Mouse (Mus musculus): ENCODE results near the gene Dcaf6.

The Dcaf6 gene

DNA sequence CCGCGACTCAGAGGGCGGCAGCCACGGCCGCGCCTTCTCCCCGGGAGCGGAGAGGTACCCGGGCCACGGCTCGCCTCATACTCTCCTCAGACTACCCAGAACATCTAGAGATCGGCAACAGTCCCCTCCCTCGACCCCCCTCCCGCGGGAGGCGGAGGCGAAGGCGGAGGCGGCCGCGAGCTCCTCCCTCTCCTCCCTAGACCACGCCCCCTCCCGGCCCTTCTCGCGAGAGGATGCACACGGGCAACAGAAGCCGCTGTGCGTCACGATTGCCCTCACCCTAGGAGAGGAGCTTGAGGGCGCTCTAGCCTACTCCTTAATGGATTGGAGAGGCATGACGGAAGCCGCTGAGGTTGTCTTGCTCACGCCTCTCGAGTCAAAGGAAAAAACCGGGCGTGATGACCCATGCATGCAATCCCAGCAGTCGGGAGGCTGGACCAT, at the start of gene Dcaf6, which contains the start of gene Mpc2:
Gene Dcaf6 (minus strand): TSS at position 116 of the 441 bp plus-strand sequence.
Gene Mpc2 (plus strand): TSS at position 278 of the 441 bp plus-strand sequence.
- DNase-seq (ENCODE audit: inconsistent ontology term): peak; percentile 100

DNA sequence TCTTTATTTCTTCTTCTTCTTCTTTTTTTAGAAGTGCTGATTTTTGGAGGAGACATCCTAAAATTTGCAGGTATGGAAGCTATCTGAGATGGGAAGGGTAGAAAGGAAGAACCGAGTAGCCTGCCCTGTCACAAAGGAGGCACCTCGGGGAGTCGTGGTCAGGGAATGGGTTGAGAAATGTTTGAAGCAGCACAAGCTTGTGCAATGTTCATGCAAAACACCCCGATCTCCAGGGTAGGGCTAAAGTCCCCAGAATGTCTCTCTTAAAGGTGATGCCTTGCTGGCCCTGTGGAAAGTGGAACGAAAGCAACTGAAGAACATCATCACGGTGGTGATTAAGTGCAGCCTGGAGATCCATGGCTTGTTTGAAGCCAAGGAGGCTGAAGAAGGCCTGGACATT, 46.0 kb upstream of the Dcaf6 start:
- no peak for DNase-seq (ENCODE audit: inconsistent ontology term)

DNA sequence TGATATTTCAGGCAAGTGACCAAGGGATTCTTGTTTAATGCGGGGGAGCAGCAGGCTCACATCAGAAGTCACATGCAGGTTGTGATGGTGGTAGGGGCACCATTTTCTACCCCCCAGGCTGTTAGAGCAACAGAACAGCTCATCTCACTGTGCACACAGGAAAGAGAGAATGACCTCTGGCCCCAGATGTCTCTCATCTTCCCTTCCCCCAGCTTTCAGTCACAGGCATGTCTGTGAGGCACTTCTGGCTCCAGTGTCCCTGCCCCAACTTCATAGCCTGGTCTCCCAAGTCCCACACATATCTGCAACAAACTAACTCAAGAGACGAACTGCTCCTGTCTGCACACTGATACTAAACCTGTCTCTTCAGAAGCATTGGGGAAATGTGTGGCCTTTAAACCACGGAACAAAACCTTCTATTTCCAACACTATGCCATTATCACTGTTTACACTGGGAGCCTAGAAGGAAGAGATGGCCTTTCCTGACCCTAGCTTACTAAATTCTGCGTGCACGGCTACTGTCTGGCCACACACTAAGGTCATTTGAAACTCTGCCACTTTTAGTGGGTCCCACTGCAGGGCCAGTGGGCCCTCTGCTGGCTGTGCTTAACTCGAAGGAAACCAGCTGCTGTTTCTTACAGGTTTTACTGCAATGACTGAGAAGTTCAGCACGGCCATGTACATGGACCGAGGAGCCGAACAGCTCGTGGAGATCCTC, 43.2 kb upstream of the Dcaf6 start:
- peak; percentile 15 for DNase-seq (ENCODE audit: inconsistent ontology term)

DNA sequence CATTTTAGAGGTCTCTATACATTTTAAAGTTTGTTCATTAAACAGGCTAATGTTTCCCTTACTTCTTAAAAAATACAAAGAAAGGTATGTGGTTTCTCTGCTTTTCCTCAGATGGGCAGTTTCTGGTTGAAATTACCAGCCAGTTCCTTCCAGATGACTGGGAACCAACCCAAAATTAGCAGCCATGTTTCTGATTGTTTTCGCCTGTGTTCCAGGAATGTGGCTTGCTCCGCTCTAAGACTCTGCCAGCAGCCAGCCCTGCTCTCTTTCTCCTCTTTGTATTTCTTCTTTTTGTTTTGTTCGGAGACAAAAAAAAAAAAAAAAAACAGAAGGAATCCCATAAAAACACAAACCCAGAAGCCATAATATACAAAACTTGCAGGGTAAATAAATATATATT, 38.6 kb upstream of the Dcaf6 start:
- peak; percentile 74 for DNase-seq (ENCODE audit: inconsistent ontology term)

DNA sequence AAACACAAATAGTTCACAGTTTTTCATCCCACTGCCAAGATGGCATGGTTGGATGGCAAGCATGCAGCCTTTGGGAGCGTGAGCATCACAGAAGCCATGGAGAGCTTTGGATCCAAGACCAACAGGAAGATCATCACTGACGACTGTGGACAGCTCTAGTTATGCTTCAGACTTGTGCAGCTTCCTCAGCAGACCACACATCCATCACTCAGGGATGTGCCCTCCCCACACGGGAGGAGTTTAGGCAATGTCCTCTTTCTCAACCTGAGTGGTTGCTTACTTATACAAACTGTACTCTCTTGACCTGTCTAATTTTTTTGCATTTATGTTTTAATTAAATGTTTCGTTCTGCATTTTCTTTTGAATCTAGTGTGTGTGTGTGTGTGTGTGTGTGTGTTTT, 28.9 kb upstream of the Dcaf6 start:
- DNase-seq (ENCODE audit: inconsistent ontology term): no peak

DNA sequence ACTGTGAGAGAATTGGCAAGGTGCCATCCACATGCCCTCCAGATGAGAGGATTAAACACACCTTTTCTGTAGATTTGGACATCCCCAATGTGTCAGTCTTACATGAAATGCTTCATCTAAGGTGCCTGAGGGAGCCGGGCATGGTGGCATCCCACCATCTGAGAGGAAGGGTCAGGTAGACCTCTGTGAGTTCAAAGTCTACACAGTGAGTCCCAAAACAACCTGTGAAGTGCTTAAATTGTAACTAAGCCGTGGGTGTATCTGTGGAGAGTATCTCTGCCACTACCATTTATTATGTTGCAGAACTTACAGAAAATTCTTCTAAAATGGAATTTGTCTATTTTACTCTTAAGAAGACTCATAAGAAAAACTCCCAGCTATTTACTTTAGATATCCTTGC, 25.8 kb upstream of the Dcaf6 start:
- no peak for DNase-seq (ENCODE audit: inconsistent ontology term)

DNA sequence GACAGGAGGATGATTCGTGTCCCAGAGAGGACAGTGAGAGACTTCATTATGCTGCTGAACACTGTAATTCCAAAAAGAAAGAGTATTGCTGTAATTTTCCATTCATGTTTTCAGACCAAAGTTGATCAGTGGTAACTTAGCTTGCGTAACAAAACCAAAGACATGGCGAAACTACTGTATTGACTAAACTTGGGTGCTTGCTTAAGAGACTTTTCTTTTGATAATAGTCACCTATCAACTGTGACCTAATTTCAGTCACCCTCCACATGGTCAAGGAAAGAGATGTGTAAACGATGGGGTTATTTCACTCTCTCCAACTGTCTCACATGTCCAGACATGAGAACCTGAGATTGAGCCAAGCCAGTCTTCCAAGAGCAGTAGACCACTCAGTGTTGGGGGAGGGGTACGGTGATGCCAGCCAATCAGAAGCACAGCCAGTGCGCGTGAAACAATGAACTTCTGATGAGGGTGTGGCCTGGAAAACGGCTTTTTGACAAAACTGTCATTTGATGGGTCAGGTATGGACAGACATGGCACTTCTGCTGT, 24.5 kb upstream of the Dcaf6 start, which contains the start of gene Adcy10:
Gene Adcy10 (plus strand): TSS at position 496 of the 546 bp plus-strand sequence.
- no peak for DNase-seq (ENCODE audit: inconsistent ontology term)

DNA sequence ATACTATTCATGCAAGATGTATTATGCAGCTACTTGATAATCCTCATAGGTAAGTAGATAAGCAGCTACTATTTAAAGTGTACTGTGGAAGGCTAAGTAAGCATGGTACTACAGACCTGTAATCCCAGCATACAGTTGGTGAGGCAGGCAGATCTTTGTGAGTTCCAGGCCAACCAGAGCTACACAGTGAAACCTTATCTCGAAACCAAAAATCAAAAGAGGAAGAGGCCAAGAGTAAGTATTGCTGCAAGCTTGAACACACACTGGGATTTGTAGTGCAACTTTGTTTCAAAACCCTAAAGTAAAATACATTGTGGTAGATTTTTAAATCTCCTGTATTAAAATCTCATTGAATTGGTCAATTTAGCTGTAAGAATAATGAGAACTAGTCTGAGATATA, 11.2 kb upstream of the Dcaf6 start:
- no peak for DNase-seq (ENCODE audit: inconsistent ontology term)

DNA sequence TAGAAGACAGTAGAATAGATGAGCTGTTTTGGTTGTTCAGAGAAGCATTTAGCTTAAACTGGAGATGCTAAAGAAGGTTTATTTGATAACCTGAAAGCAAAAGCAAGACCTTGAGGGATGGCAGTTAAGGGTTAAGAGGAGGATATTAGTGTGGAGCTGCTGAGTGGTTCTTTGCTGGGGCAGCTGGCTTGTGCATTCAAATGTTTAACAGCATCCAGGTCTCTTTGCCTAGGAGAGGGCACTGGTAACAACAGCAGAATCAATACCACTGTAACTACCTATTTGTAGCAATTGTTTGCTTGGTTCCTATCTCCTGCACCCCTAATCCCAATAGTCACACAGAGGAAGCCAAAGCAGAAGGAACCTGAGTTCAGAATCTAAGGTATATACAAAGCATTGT, 9.4 kb upstream of the Dcaf6 start:
- no peak for DNase-seq (ENCODE audit: inconsistent ontology term)

DNA sequence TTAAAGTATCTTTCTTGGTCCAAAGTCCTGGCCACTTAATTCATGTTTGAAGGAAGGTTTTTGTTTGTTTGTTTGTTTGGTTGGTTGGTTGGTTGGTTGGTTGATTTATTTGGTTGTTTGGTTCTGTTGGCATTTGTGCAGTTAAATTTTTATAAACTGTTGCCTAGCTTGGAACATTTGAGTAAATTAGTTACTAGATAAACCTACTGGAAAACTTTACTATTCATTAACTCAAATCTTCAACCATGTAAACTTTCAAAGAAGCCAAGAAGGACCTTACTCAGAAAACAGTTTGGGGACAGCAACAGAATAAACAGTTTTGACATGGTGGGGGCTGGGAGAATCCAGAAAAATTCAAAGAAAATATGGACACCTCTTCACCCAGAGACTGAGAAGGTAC, 8.7 kb upstream of the Dcaf6 start:
- no peak for DNase-seq (ENCODE audit: inconsistent ontology term)

DNA sequence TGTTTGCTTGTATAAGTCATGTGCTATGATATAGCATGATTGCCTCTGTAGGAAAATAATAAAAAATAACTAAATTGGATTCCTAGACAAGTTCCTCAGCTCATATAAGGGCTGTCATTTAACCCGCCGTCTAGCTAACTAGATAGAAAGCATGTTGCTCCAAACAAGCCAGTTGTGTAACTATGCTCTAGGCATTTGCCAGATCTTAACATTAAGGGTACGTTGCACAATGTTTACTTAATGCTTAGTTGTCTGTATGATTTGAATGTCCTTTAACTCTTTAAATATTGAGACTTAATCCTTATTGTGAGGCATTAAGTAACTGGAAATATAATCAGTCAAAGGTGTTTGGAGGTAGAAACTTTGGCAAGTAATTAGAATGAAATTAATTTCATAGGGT, 4.3 kb upstream of the Dcaf6 start:
- DNase-seq (ENCODE audit: inconsistent ontology term): no peak

DNA sequence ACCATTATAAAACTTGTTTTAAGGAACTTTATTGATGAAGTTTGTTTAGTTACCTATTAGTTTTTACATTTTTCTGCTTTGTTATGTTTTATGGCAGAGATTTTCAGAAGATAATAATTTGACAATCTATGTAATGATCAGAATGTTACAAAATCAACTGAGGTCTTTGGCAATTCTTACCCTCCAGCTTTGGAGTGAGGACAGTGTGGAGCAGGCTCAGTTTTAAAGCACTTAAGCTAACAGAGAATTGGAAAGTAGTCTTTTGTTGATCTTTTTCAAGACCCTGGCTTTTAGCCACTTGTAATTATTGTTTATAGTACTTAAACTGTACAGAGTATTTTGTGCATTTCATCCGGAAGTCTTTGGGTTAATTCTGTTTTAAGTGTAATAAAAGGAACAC, 2.6 kb upstream of the Dcaf6 start:
- no peak for DNase-seq (ENCODE audit: inconsistent ontology term)

DNA sequence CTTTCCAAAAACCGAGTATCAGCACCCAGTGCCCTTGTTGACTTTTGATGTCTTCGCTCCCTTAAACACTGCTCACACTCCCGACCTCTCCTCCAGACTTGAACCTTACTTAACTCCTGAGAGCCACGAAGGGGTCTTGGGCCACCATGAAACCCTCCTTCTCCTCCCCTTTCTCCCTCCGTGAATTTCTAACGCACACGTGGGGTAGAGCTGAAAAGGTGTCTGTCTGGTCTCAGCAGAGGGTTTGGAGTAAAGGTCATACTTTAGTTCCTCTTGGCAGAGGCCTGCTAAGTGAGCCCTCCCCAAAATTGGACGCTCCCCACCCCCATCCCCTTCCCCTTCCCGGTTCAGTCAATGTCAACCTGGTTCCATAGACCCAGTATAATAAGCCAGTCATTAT, 1.4 kb upstream of the Dcaf6 start:
- peak; percentile 19 for DNase-seq (ENCODE audit: inconsistent ontology term)

DNA sequence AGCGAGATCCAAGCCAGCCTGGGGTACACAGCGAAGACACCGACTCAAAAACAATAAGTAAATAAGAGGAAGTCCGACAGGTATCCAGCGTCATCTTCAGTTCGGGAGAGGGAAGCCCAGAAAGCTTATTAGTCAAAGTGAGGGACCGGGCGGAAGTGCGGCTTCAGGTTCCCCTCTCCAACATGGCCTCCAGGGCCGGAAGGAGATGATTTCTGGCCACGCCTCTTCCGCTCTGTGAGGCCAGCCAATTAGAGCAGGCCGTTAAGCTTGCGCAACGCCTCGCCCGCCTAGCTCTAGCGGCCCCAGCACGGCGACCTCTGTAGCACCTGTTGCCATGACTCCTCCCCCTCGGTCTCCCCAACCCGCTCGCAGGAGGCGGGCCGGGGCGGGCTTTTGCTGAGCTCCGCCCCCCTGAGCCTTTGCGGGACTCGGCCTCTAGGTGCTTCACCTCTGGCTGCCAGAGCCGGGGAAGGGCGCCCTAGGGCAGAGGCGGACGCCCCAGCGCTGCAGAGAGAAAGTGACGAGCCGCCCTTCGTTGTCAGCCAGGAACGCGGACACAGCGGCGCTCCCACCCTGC, 614 bp upstream of the Dcaf6 start:
- peak; percentile 100 for DNase-seq (ENCODE audit: inconsistent ontology term)

DNA sequence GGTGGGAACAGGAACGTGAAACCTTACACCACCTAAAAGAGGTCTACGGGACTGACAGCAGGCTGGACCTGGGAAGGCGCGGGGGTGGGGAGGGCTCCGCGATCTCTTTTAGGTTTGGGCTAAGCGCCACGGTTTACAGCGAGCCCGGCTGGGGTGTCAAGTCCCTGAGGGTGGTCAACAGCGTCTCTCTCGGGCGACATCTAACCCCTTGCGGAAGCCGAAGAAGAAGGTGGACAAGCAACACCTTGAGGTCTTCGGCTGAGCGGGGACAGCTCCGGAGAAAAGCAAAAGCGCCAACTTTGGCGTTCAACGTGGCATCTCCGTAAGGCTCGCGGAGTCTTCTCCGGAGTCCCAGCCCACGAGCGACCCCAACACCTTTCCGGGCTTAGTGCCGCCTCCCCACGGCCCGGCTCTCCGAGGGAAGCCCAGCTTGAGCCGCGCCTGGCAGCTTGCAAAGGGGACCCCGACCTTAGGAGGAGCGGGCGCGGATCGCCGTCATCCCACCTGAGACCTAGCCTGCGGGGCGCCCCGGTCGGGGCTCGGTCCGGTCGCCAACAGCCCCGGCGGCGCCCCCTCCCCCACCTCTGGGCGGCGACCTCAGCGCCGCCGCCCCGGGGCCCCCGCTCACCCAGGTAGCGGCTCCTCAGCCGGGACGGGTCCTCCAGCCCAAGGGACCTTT, 633 bp downstream of the Dcaf6 start:
- peak; percentile 64 for DNase-seq (ENCODE audit: inconsistent ontology term)

DNA sequence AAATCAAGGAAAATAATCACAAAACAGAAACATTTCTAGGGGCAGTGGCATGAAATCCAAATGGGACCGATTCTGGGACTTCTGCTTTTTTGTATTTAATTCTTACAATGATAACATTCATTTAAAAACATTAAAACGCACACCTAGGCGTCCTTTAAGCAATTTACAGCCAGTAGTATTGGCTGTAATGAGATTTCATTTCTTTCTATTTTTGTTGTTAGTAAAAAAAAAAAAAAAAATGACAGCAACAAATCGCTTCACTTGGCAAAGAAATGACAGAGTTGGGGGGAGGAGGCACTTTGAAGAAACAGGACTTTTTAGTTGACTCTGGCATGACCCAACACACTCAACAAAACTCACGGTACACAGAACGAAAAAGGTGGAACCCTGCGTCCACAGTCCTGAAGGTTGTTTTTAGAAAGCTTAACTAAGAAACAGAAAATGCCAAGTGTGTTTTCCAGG, 1.2 kb downstream of the Dcaf6 start:
- DNase-seq (ENCODE audit: inconsistent ontology term): no peak

DNA sequence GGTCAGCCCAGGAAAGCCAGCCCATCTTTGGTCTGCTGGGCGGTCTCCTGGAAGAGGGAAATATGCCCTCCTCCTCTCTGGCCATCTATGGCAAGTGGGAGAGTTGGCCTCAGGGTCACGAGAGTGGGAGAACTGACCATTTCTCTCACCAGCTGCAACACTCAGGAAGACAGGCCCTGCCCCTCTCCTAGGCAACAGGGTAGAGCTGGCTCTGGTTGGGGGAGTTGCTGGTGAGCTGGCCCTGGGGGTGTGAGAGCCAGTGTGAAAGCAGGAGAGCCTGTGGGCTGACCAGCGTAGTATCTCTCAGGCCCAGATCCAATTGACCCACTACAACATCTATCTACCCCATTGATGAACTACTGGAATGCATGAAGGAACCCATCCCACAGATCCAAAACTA, 18.6 kb downstream of the Dcaf6 start:
- DNase-seq (ENCODE audit: inconsistent ontology term): no peak

DNA sequence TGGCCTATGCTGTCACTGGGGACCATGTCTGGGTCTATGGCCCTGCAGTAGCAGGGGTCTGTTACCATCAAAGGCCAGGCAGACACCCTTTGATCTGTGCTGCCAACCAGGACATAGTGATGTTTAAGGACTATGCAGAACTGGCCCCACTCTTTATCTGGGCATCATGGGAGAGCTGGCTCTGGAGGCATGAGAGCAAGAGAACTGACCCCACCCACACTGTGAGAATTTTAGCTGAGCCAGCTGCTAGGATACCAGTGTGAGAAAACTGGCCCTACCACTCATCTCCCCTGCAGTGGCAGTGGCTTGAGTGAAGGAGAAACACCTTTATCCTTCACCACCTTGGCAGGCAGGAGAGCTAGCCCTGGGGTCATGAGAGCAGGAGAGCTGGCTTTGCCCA, 19.1 kb downstream of the Dcaf6 start:
- no peak for DNase-seq (ENCODE audit: inconsistent ontology term)

DNA sequence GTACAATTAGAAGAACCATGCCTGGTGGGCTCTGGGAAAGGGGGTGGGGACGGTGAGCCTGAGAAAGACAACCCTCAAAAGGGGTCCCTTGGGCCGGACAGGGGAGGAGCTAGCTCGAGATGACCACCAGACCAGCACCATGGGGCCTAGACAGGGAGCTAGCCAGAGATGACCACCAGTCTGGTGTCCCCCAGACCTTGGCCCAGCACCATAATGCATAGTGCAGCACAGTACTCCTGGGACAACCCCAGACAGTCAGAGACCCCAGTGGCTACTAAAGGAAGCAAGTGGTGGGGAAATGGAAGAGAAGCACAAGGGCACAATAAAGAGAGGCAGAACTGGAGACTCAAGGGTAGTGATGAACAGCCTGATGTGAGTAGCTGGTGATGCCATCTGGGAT, 19.5 kb downstream of the Dcaf6 start:
- no peak for DNase-seq (ENCODE audit: inconsistent ontology term)

DNA sequence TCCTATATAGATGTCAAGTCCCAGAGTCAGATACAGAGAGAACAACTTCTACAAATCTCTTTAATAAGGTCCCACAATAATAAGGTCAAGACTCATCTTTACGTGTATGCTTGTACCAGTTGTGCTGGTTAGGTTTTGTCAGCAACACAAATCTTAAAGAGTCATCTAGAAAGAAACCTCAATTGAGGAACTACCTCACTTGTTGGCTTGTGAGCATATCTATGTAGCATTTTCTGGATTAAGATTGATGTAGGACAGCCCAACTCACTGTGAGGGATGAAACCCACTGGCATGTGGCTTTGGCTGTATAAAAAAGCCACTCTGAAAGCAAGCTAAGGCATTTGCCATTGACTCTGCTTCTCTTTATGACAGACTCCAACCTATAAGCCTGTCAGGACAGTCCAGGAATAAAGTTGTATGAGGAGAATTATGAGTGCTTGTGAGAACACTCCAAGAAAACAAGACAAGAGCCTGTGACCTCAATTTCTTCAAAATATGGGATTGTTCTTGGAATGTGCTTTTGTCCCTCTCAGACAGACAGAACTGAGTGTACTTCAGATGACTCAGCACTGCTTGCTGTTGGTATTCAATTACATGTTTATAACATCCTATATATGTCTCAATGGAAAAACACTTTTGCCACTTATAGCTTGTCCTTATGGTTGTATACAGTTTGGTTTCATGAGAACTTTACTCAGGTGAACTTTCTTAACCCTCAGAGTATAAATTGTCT, 21.8 kb downstream of the Dcaf6 start:
- DNase-seq (ENCODE audit: inconsistent ontology term): peak; percentile 16

DNA sequence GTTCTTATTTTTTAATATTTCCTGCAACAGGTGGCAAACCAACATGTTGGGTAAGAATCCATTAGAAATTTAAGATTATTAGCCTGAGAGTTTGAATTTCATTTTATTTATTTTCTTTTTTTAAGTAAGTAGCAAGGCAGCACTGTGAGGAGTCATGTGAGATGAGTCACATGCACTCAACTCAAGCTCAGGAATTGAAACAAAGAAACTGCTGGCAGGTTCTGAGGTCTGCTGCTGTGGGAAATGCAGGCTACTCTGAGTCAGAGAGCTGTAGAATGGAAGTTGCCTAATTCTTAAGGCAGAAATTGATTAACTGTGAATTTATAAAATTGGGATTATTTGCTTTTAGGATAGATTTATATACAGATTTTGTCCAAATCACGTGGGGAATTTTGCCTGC, 27.4 kb downstream of the Dcaf6 start:
- peak; percentile 68 for DNase-seq (ENCODE audit: inconsistent ontology term)

DNA sequence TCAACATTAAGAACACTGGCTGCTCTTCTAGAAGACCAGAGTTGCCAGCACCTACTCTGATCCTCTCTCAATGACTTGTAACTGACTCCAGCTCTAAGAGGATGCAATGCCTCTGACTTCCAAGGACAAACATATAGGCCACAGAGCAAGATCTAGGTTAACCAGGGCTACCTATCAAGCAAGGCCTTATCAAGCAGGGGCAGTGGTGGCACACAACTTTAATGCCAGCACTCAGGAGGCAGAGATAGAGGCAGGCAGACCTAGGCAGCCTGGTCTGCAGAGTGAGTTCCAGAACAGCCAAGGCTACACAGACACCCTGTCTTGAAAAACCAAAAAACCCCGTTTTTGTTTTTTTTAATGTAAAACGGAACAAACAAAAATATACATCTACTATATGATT, 34.0 kb downstream of the Dcaf6 start:
- DNase-seq (ENCODE audit: inconsistent ontology term): no peak

Measured in Muller cell, postnatal 12 days (primary cell).